Mouse (Mus musculus) CH12.LX (cell line): ENCODE data around the gene B230217C12Rik. TPM values are rescaled to one million over a fixed set of nuclear protein-coding genes. Genes with fewer than 3 reads are reported as not detected.

Experiments used
- DNase-seq: peaks from one replicate; pipeline ENCODE4 v3.0.0-alpha.2; 2013; ENCODE audit errors: extremely low read depth
- H3K27ac ChIP-seq: 2 replicates; pipeline ENCODE4 v1.5.1; 2012; ENCODE audit warnings: low read depth, mild to moderate bottlenecking, control low read depth, moderate library complexity; ENCODE audit not compliant: insufficient read depth
- H3K27me3 ChIP-seq: replicated peaks from 2 replicates; pipeline ENCODE3; 2012; ENCODE audit warnings: inconsistent platforms
- H3K36me3 ChIP-seq, 2 experiments: replicated peaks in 1 of 2; 2 replicates each; pipeline versions ENCODE3 to v1.6.1; 2012; ENCODE audit warnings: inconsistent platforms in 1 of 2, low read length in 1 of 2, mild to moderate bottlenecking in 1 of 2, mixed read lengths in 1 of 2, moderate library complexity in 1 of 2; ENCODE audit not compliant: control insufficient read depth in 1 of 2, insufficient read depth in 1 of 2
- H3K4me1 ChIP-seq, 2 experiments: 2 replicates each; pipeline ENCODE4 v1.6.1; 2012; ENCODE audit warnings: inconsistent platforms in 1 of 2, moderate library complexity in 1 of 2; ENCODE audit not compliant: insufficient read depth in 2 of 2, control insufficient read depth in 1 of 2
- H3K4me2 ChIP-seq: 2 replicates; pipeline ENCODE4 v1.6.1; 2012; ENCODE audit warnings: low read depth, mild to moderate bottlenecking, control low read depth; ENCODE audit not compliant: poor library complexity, insufficient read depth, severe bottlenecking
- H3K4me3 ChIP-seq, 3 experiments: fragments of 150-350 bp in 1 of 3; sonication (generic) in 1 of 3; replicated peaks in 1 of 3; 2 replicates each; pipeline versions ENCODE3 to v1.5.1; 2011 to 2012; ENCODE audit warnings: low read depth in 2 of 3, low read length in 2 of 3, mild to moderate bottlenecking in 2 of 3, moderate library complexity in 2 of 3, control low read depth in 1 of 3, improper control_type of control experiment in 1 of 3, inconsistent platforms in 1 of 3, mixed read lengths in 1 of 3; ENCODE audit not compliant: poor library complexity in 1 of 3
- H3K79me2 ChIP-seq: replicated peaks from 2 replicates; pipeline ENCODE4 v1.6.1; 2012; ENCODE audit warnings: mild to moderate bottlenecking, moderate library complexity; ENCODE audit not compliant: control insufficient read depth, poor library complexity, insufficient read depth, severe bottlenecking; ENCODE audit errors: extremely low read depth
- H3K9ac ChIP-seq: 2 replicates; pipeline ENCODE4 v1.6.1; 2012; ENCODE audit warnings: low read depth, mild to moderate bottlenecking, control low read depth, moderate library complexity; ENCODE audit not compliant: insufficient read depth
- H3K9me3 ChIP-seq: replicated peaks from 2 replicates; pipeline ENCODE3; 2012; ENCODE audit warnings: low read length, inconsistent platforms, mixed read lengths
- CHD1 ChIP-seq: IDR thresholded peaks from 2 replicates; pipeline ENCODE4 v1.6.1; 2012; ENCODE audit warnings: low read depth, low read length, improper control_type of control experiment, inconsistent platforms
- CHD2 ChIP-seq: IDR thresholded peaks from 2 replicates; pipeline ENCODE4 v1.6.1; 2011; ENCODE audit warnings: low read length, improper control_type of control experiment
- ELF1 ChIP-seq: IDR thresholded peaks from 2 replicates; pipeline ENCODE4 v1.6.1; 2014; ENCODE audit warnings: low read depth, mild to moderate bottlenecking, inconsistent platforms, low read length, improper control_type of control experiment
- ETS1 ChIP-seq: conservative IDR thresholded peaks from 2 replicates; pipeline ENCODE4 v1.6.1; 2012; ENCODE audit warnings: low read depth, mild to moderate bottlenecking, inconsistent platforms, low read length, improper control_type of control experiment, moderate library complexity
- IRF4 ChIP-seq: IDR thresholded peaks from 2 replicates; pipeline ENCODE4 v1.6.1; 2014; ENCODE audit warnings: low read depth, mild to moderate bottlenecking, inconsistent platforms, low read length, improper control_type of control experiment
- JUN ChIP-seq: IDR thresholded peaks from 2 replicates; pipeline ENCODE4 v1.6.1; 2011; ENCODE audit warnings: low read depth, mild to moderate bottlenecking, low read length, improper control_type of control experiment, moderate library complexity; ENCODE audit not compliant: insufficient read depth
- KAT2A ChIP-seq: IDR thresholded peaks from 2 replicates; pipeline ENCODE4 v1.6.1; 2012; ENCODE audit warnings: low read length, improper control_type of control experiment, inconsistent platforms; ENCODE audit not compliant: insufficient replicate concordance
- MAFK ChIP-seq: IDR thresholded peaks from 2 replicates; pipeline ENCODE4 v1.6.1; 2011; ENCODE audit warnings: low read length, improper control_type of control experiment; ENCODE audit not compliant: insufficient replicate concordance
- MAX ChIP-seq: IDR thresholded peaks from 2 replicates; pipeline ENCODE4 v1.6.1; 2011; ENCODE audit warnings: low read length, improper control_type of control experiment
- MEF2A ChIP-seq: IDR thresholded peaks from 2 replicates; pipeline ENCODE4 v1.6.1; 2014; ENCODE audit warnings: low read depth, mild to moderate bottlenecking, inconsistent platforms, low read length, improper control_type of control experiment, borderline replicate concordance
- NELFE ChIP-seq: IDR thresholded peaks from 2 replicates; pipeline ENCODE4 v1.6.1; 2011; ENCODE audit warnings: low read depth, low read length, improper control_type of control experiment
- NRF1 ChIP-seq: IDR thresholded peaks from 2 replicates; pipeline ENCODE4 v1.6.1; 2014; ENCODE audit warnings: low read depth, mild to moderate bottlenecking, inconsistent platforms, low read length, improper control_type of control experiment, moderate library complexity
- PAX5 ChIP-seq: IDR thresholded peaks from 2 replicates; pipeline ENCODE4 v1.6.1; 2012; ENCODE audit warnings: low read length, inconsistent platforms, mixed read lengths
- POLR2A ChIP-seq: IDR thresholded peaks from 2 replicates; pipeline ENCODE4 v1.6.1; 2011; ENCODE audit warnings: low read depth, mild to moderate bottlenecking, improper control_type of control experiment, low read length
- RCOR1 ChIP-seq: conservative IDR thresholded peaks from 2 replicates; pipeline ENCODE4 v1.6.1; 2012; ENCODE audit warnings: low read depth, mild to moderate bottlenecking, inconsistent platforms, low read length, improper control_type of control experiment
- SIN3A ChIP-seq: IDR thresholded peaks from 2 replicates; pipeline ENCODE4 v1.6.1; 2012; ENCODE audit warnings: low read length, improper control_type of control experiment, inconsistent platforms
- UBTF ChIP-seq: IDR thresholded peaks from 2 replicates; pipeline ENCODE4 v1.6.1; 2012; ENCODE audit warnings: low read depth, mild to moderate bottlenecking, inconsistent platforms, low read length, improper control_type of control experiment, moderate library complexity
- USF1 ChIP-seq: IDR thresholded peaks from 2 replicates; pipeline ENCODE4 v1.6.1; 2014; ENCODE audit warnings: low read depth, mild to moderate bottlenecking, inconsistent platforms, low read length, improper control_type of control experiment
- USF2 ChIP-seq: conservative IDR thresholded peaks from 2 replicates; pipeline ENCODE4 v1.6.1; 2011; ENCODE audit warnings: low read depth, low read length, improper control_type of control experiment
- ZKSCAN1 ChIP-seq: IDR thresholded peaks from 2 replicates; pipeline ENCODE4 v1.6.1; 2012; ENCODE audit warnings: low read depth, inconsistent platforms, low read length, improper control_type of control experiment, borderline replicate concordance
- ZNF384 ChIP-seq: IDR thresholded peaks from 2 replicates; pipeline ENCODE4 v1.6.1; 2012; ENCODE audit warnings: low read depth, low read length, improper control_type of control experiment, inconsistent platforms
- dilution Hi-C: fragments of 300-500 bp; cut with MboI; formaldehyde crosslinking; loops from 2 replicates; pipeline ENCODE4 v1.14.3; 2020; ENCODE audit warnings: low sequenced_read_pairs; ENCODE audit not compliant: extremely low pct_unique_long_range_greater_than_20kb, extremely low pct_ligation_motif_present
- in situ Hi-C: fragments of 300-500 bp; cut with MboI; formaldehyde crosslinking; loops from 3 replicates; pipeline ENCODE4 v1.14.3; 2019; ENCODE audit warnings: low sequenced_read_pairs, low pct_ligation_motif_present, low pct_unique_long_range_greater_than_20kb, mixed read lengths
- polyA plus RNA-seq: library from polyadenylated mRNA; unstranded; fragments of >175 nt; gene quantifications from 2 replicates; pipeline ENCODE4 v1.2.1, GENCODE M21; 2012; ENCODE audit warnings: low read depth; ENCODE audit not compliant: insufficient read length
- total RNA-seq, 2 experiments: library from RNA; depleted of rRNA; stranded (reverse); fragments of 300-350 nt in 1 of 2; fragments of >200 nt in 1 of 2; gene quantifications; 2 replicates each; pipeline ENCODE4 v1.2.3; 2012 to 2014

Gene B230217C12Rik
- total and polyA plus RNA-seq, 3 experiments, result 4.6 to 14.0 (median 11.9) TPM

- H3K4me1 ChIP-seq, result peaks cover 18 to 37% of the 10 kb centered on the region in 2 experiments
- no peak overlapping the region for H3K9ac ChIP-seq
- peaks cover 12 to 70% of the 10 kb centered on the region in 2 experiments for H3K36me3 ChIP-seq
- no peaks in the 10 kb centered on the region for H3K9me3 ChIP-seq
- in situ Hi-C loops, result no loop called here
- H3K79me2 ChIP-seq, result no peaks in the 10 kb centered on the region
- no peak overlapping the region for H3K4me2 ChIP-seq
- H3K27ac ChIP-seq, result no peak overlapping the region
- no peak for DNase-seq
- TF ChIP-seq SIN3A (no peak), ETS1 (no peak), IRF4 (no peak), MEF2A (no peak), CHD2 (no peak)
- TF ChIP-seq, all 38 proteins: peak for 0
- H3K4me3 ChIP-seq, result no peak overlapping the region
- H3K27me3 ChIP-seq, result no peaks in the 10 kb centered on the region
- dilution Hi-C loops, result no loop called here
Observed at GRCm38 (mm10) chr11:97824895-97825294, 15.7 kb upstream of the B230217C12Rik start.

DNA sequence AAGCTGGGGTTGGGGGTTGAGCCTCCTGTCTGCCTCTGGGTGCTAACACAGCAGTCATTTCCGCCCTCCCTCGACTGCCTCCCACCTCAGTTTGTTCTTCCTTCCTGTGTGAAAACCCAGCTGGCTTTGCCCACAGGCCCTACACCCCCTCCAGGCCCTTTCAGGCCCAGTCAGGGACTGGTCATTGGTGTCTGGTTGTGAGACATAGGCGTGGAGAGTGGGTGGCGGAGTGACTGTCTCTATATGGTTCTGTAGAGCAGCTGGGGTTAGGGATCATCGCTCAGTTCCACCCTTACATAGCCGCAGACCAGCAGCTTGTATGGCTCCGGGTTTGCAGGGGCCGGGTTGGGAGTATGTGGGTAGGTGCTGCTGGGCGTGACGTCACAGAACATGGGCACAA lies 15.3 kb upstream of the B230217C12Rik start:
- no peak overlapping the region for H3K4me3 ChIP-seq
- no peak for DNase-seq
- no peaks in the 10 kb centered on the region for H3K79me2 ChIP-seq
- peaks cover 12 to 68% of the 10 kb centered on the region in 2 experiments for H3K36me3 ChIP-seq
- no peak for TF ChIP-seq PAX5
- TF ChIP-seq USF1, result no peak
- TF ChIP-seq MAX, result no peak
- TF ChIP-seq ZNF384, result no peak
- no peak for TF ChIP-seq USF2
- TF ChIP-seq ETS1, result no peak
- no peak for TF ChIP-seq NRF1
- no peak for TF ChIP-seq KAT2A
- TF ChIP-seq NELFE, result no peak
- no peak overlapping the region for H3K27ac ChIP-seq
- H3K4me1 ChIP-seq, result peaks cover 20 to 37% of the 10 kb centered on the region in 2 experiments
- no peak overlapping the region for H3K9ac ChIP-seq
- H3K27me3 ChIP-seq, result no peaks in the 10 kb centered on the region
- in situ Hi-C loops, result no loop called here
- dilution Hi-C loops, result no loop called here
- H3K9me3 ChIP-seq, result no peaks in the 10 kb centered on the region
- H3K4me2 ChIP-seq, result no peak overlapping the region

GRCm38 (mm10) chr11:97825971-97826370 lies 14.6 kb upstream of the B230217C12Rik start:
- Histone ChIP-seq H3K4me2 (no peak overlapping the region), H3K9ac (no peak overlapping the region), H3K27me3 (no peaks in the 10 kb centered on the region), H3K4me3 (no peak overlapping the region), H3K36me3 (peaks cover 12 to 65% of the 10 kb centered on the region in 2 experiments), H3K4me1 (peaks cover 20 to 37% of the 10 kb centered on the region in 2 experiments), H3K27ac (no peak overlapping the region), H3K9me3 (no peaks in the 10 kb centered on the region), H3K79me2 (no peaks in the 10 kb centered on the region)
- DNase-seq, result no peak
- in situ Hi-C loops (no loop called here), dilution Hi-C loops (no loop called here)
- no peak for TF ChIP-seq PAX5
- TF ChIP-seq UBTF, result no peak
- TF ChIP-seq JUN, result no peak
- TF ChIP-seq ELF1, result no peak
- TF ChIP-seq USF1, result no peak
- no peak for TF ChIP-seq ZKSCAN1
- no peak for TF ChIP-seq POLR2A
- no peak for TF ChIP-seq MAFK
- no peak for TF ChIP-seq MAX
- no peak for TF ChIP-seq NELFE
- no peak for TF ChIP-seq CHD1
- no peak for TF ChIP-seq IRF4
- TF ChIP-seq RCOR1, result no peak
